ENCODE assay signal across 9 mouse cellular contexts in genomic region chr12:70906867-70907266, GRCm38 (mm10). TPM values are rescaled to one million over a fixed set of nuclear protein-coding genes. Genes with fewer than 3 reads are reported as not detected.
DNase-seq lines count a peak whose midpoint lies in the region; ATAC-seq and TF ChIP-seq lines count a peak whose summit lies in the region.
"Had no signal": no experiment of that assay in that cellular context is flagged by ENCODE, and none has a peak within 500 bp of the region (broad histone marks: within the 10 kb centered on the region; RNA-seq: fewer than 3 reads in every experiment).

No protein-coding gene starts in this region.

- 41% methylated on average over 9 of the region's 9 CpGs for WGBS in heart, adult 2 months
- WGBS in liver, embryonic 11.5 days = 77% methylated on average over 9 of the region's 9 CpGs

- no peak for TF ChIP-seq POLR2A in heart, adult 2 months (IDR thresholded peaks at IDR 0.05; ENCODE audit: insufficient read depth, low read depth, low read length)

- H3K4me1 ChIP-seq in heart, adult 2 months (ENCODE audit: control insufficient read depth, insufficient read depth, low read length) = peaks cover 5% of the 10 kb centered on the region
- peaks cover 4 to 6% of the 10 kb centered on the region in 2 experiments; a peak in 3 of 4 replicates for H3K4me1 ChIP-seq in ES-E14 (ENCODE audit: control insufficient read depth in 2 of 2, insufficient read depth in 2 of 2, low read length in 2 of 2, poor library complexity in 1 of 2)
- no peaks in the 10 kb centered on the region for H3K4me1 ChIP-seq in brown adipose tissue, adult 24 weeks (ENCODE audit: control insufficient read depth, insufficient read depth, insufficient read length, low read length)
- no peaks in the 10 kb centered on the region for H3K4me1 ChIP-seq in liver, embryonic 11.5 days (replicated peaks; ENCODE audit: control insufficient read depth, insufficient read depth, low read length)

- H3K36me3 ChIP-seq in heart, adult 2 months (ENCODE audit: control insufficient read depth, insufficient read depth, low read length) = no peaks in the 10 kb centered on the region
- no peaks in the 10 kb centered on the region for H3K36me3 ChIP-seq in ES-E14 (ENCODE audit: control insufficient read depth, insufficient read depth, low read length, poor library complexity, severe bottlenecking)
- no peaks in the 10 kb centered on the region; the same call in 1 of the 2 replicates for H3K36me3 ChIP-seq in liver, embryonic 11.5 days (ENCODE audit: control insufficient read depth, insufficient read depth, low read length)

- intact Hi-C loops in heart, adult 2 months (cut with DNase I) = no loop called here
- intact Hi-C loops in heart, postnatal 36 days (cut with DNase I) = no loop called here
- intact Hi-C loops in left cerebral cortex, postnatal 4 days (cut with DNase I) = no loop called here

- in situ Hi-C loops in ES-E14 (cut with MboI; ENCODE audit: low sequenced_read_pairs in 2 of 2, unreplicated experiment in 2 of 2) = loop anchor here in 1 of 2 experiments (10.0 kb wide), 1 partner anchor 412 kb away; no protein-coding TSS in a partner anchor

- H3K27me3 ChIP-seq in heart, adult 2 months (ENCODE audit: control insufficient read depth, insufficient read depth, low read length) = no peaks in the 10 kb centered on the region
- no peaks in the 10 kb centered on the region for H3K27me3 ChIP-seq in liver, embryonic 11.5 days (replicated peaks; ENCODE audit: control insufficient read depth, insufficient read depth, low read length)

- TF ChIP-seq EP300 in heart, adult 2 months (IDR thresholded peaks at IDR 0.05; ENCODE audit: insufficient read depth, low read depth, low read length) = 0 out of 2 replicates have a peak, but pooled peaks have one; percentile 36

- H3K9ac ChIP-seq in heart, adult 2 months (ENCODE audit: low read depth, low read length) = no peak overlapping the region
- H3K9ac ChIP-seq in ES-E14 (ENCODE audit: insufficient read depth, low read depth, low read length, poor library complexity, severe bottlenecking) = no peak overlapping the region
- H3K9ac ChIP-seq in liver, embryonic 11.5 days (ENCODE audit: low read depth, low read length) = no peak overlapping the region

- H3K4me2 ChIP-seq in liver, embryonic 11.5 days = no peak overlapping the region

- peak overlapping the region; percentile 68; the same call in 1 of the 2 replicates for H3K27ac ChIP-seq in heart, adult 2 months
- no peak overlapping the region for H3K27ac ChIP-seq in ES-E14 (ENCODE audit: insufficient read depth, low read depth, low read length, poor library complexity, severe bottlenecking)
- H3K27ac ChIP-seq in brown adipose tissue, adult 24 weeks (replicated peaks; ENCODE audit: low read depth, low read length) = peak overlapping the region; percentile 46; the same call in 1 of the 2 replicates
- H3K27ac ChIP-seq in liver, embryonic 11.5 days (ENCODE audit: low read depth, low read length) = no peak overlapping the region

- DNase-seq in heart, adult 2 months = peak in 1 of 2 experiments; percentile 52
- DNase-seq in heart, postnatal 36 days = no peak
- DNase-seq in ES-E14 (ENCODE audit: low read depth, low spot score) (no peak), MN1 (ENCODE audit: low spot score) (no peak)
- DNase-seq in heart, postnatal 4 days = peak; percentile 38
- DNase-seq in left cerebral cortex, postnatal 4 days = no peak
- no peak for DNase-seq in liver, embryonic 11.5 days (ENCODE audit: low spot score)
- DNase-seq: kidney, adult 8-10 months had no signal

- TF ChIP-seq CTCF in heart, adult 2 months (IDR thresholded peaks at IDR 0.05) = no peak

- ATAC-seq in liver, embryonic 11.5 days (replicated peaks; ENCODE audit: low FRiP score) = no peak

- no peak overlapping the region for H3K4me3 ChIP-seq in heart, adult 2 months
- no peak overlapping the region for H3K4me3 ChIP-seq in ES-E14 (ENCODE audit: insufficient read depth in 1 of 2, low read depth in 1 of 2, low read length in 2 of 2, poor library complexity in 1 of 2, severe bottlenecking in 1 of 2)
- no peak overlapping the region for H3K4me3 ChIP-seq in brown adipose tissue, adult 24 weeks (ENCODE audit: insufficient read depth, low read depth, low read length)
- H3K4me3 ChIP-seq in liver, embryonic 11.5 days (ENCODE audit: low read depth, low read length) = no peak overlapping the region

- H3K9me3 ChIP-seq in ES-E14 (ENCODE audit: control insufficient read depth, insufficient read depth, low read depth, low read length) = no peaks in the 10 kb centered on the region; the same call in 1 of the 2 replicates
- no peaks in the 10 kb centered on the region for H3K9me3 ChIP-seq in liver, embryonic 11.5 days (ENCODE audit: control insufficient read depth, low read length)

- H3K79me2 ChIP-seq in heart, adult 2 months (replicated peaks; ENCODE audit: control insufficient read depth, insufficient read depth, low read length) = no peaks in the 10 kb centered on the region

TF ChIP-seq in ES-E14, 5 proteins besides CTCF, POLR2A, EP300 and RAD21:
- peak; percentile 74 for TF ChIP-seq ZNF384 (IDR thresholded peaks at IDR 0.05; ENCODE audit: low read depth, low read length)
- no peak for TF ChIP-seq CHD2 (IDR thresholded peaks at IDR 0.05; ENCODE audit: low read depth, low read length)

RNA-seq across cellular contexts. Expression of gene Actr10, which starts 30.8 kb away (rescaled TPM):
- 100 to 1,000 TPM; 111 to 134 TPM for total RNA-seq in heart, adult 2 months (2021)
- polyA plus RNA-seq in heart, adult 2 months (2012; rRNA removed) = 30.0 and 66.9 TPM in 2 replicates
- 100 to 1,000 TPM; 134 to 142 TPM for total RNA-seq in heart, postnatal 36 days (2021)
- total RNA-seq in ES-E14 (2012; rRNA removed) = 68.8 and 86.2 TPM in 2 replicates
- 125 and 165 TPM in 2 replicates for polyA plus RNA-seq in brown adipose tissue, adult 24 weeks (2012; ENCODE audit: insufficient read depth, insufficient read length, missing spikeins)
- 100 to 1,000 TPM; 165 to 176 TPM for total RNA-seq in heart, postnatal 4 days (2021)
- total RNA-seq in left cerebral cortex, postnatal 4 days (2021) = 100 to 1,000 TPM; 182 to 192 TPM
- polyA plus RNA-seq in liver, embryonic 11.5 days (2014; fragmentation: Nextera tagmentation; extraction: Ambion mirVana) = 197 and 201 TPM in 2 replicates

Comparison
In these comparisons a context has a peak if more than half of its experiments do, and no peak if none do; other contexts are left out.
1. H3K27ac ChIP-seq: peak in heart, adult 2 months (single experiment) and brown adipose tissue, adult 24 weeks (single experiment); none in ES-E14 (single experiment) and liver, embryonic 11.5 days (single experiment).